ENCODE assay signal across 25 mouse cellular contexts in genomic region chr1:131606719-131607118, GRCm38 (mm10). TPM values are rescaled to one million over a fixed set of nuclear protein-coding genes. Genes with fewer than 3 reads are reported as not detected.
"Had no signal": no experiment of that assay in that cellular context is flagged by ENCODE, and none has a peak within 500 bp of the region (broad histone marks: within the 10 kb centered on the region; RNA-seq: fewer than 3 reads in every experiment).

No protein-coding gene starts in this region.

- H3K4me2 ChIP-seq: lung, embryonic 15.5 days; midbrain, embryonic 12.5 days; neural tube, embryonic 13.5 days; neural tube, embryonic 15.5 days had no signal

- H3K36me3 ChIP-seq: lung, embryonic 15.5 days; midbrain, embryonic 10.5 days; midbrain, embryonic 12.5 days; neural tube, embryonic 13.5 days; neural tube, embryonic 15.5 days had no signal

- H3K9ac ChIP-seq: liver, embryonic 14.5 days; lung, embryonic 15.5 days; midbrain, embryonic 12.5 days; neural tube, embryonic 13.5 days; neural tube, embryonic 15.5 days had no signal

- ATAC-seq: midbrain, embryonic 16.5 days had no signal

- H3K4me1 ChIP-seq: lung, embryonic 15.5 days; midbrain, embryonic 10.5 days; midbrain, embryonic 12.5 days; neural tube, embryonic 13.5 days; neural tube, embryonic 15.5 days had no signal

- H3K27ac ChIP-seq: liver, embryonic 14.5 days; lung, embryonic 15.5 days; midbrain, embryonic 10.5 days; midbrain, embryonic 12.5 days; neural tube, embryonic 13.5 days; neural tube, embryonic 15.5 days had no signal

- H3K27me3 ChIP-seq: lung, embryonic 15.5 days; midbrain, embryonic 12.5 days; neural tube, embryonic 13.5 days; neural tube, embryonic 15.5 days had no signal

- DNase-seq: lung, adult 2 months; lung, postnatal 10 days; lung, postnatal 4 days; midbrain, embryonic 14.5 days; retina, postnatal 1 day; right cerebral cortex, adult 18-20 months; right cerebral cortex, postnatal 25 days; right cerebral cortex, postnatal 4 days; spleen, adult 18-20 months; thymus, adult 18-20 months; thymus, postnatal 14 days; thymus, postnatal 36 days had no signal

- H3K4me3 ChIP-seq: lung, embryonic 15.5 days; midbrain, embryonic 10.5 days; midbrain, embryonic 12.5 days; myocyte; neural tube, embryonic 13.5 days; neural tube, embryonic 15.5 days had no signal

- H3K9me3 ChIP-seq: lung, embryonic 15.5 days; midbrain, embryonic 10.5 days; midbrain, embryonic 12.5 days; neural tube, embryonic 13.5 days; neural tube, embryonic 15.5 days had no signal

RNA-seq across cellular contexts. Expression of gene Avpr1b, which starts 7.7 kb away (rescaled TPM):
- total RNA-seq: megakaryocyte-erythroid progenitor cell, adult 5-6 weeks had no signal
- polyA plus RNA-seq: liver, embryonic 14.5 days; liver, embryonic 16.5 days; lung, adult 2 months; lung, embryonic 15.5 days; midbrain, embryonic 10.5 days; midbrain, embryonic 12.5 days; midbrain, embryonic 14.5 days; midbrain, embryonic 16.5 days; myocyte; neural tube, embryonic 11.5 days; neural tube, embryonic 13.5 days; neural tube, embryonic 15.5 days; stomach, embryonic 14.5 days; thymus, postnatal 0 days had no signal

RNA-seq across cellular contexts. Expression of gene Ctse, which starts 31.4 kb away (rescaled TPM):
- polyA plus RNA-seq: midbrain, embryonic 10.5 days; midbrain, embryonic 14.5 days; midbrain, embryonic 16.5 days; myocyte; neural tube, embryonic 13.5 days; neural tube, embryonic 15.5 days had no signal
